Mouse (Mus musculus) spleen, adult 2 months (tissue): ENCODE measurements around the gene Fh1.

Experiments used
- CTCF ChIP-seq: fragments of 200-500 bp; IDR thresholded peaks from 2 replicates; pipeline ENCODE4 v1.5.1; 2011; ENCODE audit warnings: mild to moderate bottlenecking, inconsistent platforms; ENCODE audit not compliant: insufficient read depth, insufficient read length, insufficient replicate concordance; ENCODE audit errors: extremely low read depth
- POLR2A ChIP-seq: fragments of 200-500 bp; IDR thresholded peaks from 2 replicates; pipeline ENCODE4 v1.6.1; 2011; ENCODE audit warnings: low read depth, low read length, inconsistent platforms

DNA sequence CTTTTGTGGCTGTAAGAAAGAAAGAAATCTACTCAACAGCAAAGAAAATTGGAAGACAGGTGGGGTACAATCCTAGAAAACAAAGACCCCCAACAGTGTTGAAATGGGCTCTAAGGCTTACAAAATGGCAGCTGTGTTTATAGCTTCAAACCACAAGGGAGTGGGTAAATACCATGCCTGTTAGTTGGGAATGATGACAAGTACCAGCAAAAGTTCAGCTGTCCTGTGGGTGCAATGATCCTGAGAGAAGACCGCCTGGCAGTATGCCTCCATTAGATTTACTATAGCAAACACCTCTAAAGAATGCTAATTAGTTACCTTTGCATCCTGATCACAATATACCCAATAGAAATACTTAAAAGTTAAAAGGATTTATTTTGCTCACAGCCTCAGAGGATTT, 32.6 kb downstream of the Fh1 start:
- TF ChIP-seq CTCF (no peak), POLR2A (no peak)
